Mouse (Mus musculus) gastrocnemius, postnatal 14 days (tissue): ENCODE measurements around the gene Abtb2. TPM values are rescaled to one million over a fixed set of nuclear protein-coding genes. Genes with fewer than 3 reads are reported as not detected.
A peak's percentile ranks its signal among the peaks of the same experiment; 100 is the strongest.
"Not testable (repeated sequence)": the region's sequence is repeated elsewhere in the genome, so short reads cannot be mapped to it uniquely, and the experiment has no call there.

Experiments
- DNase-seq: peaks from one replicate; pipeline ENCODE4 v3.0.0; 2021; ENCODE audit warnings: mixed read lengths
- intact Hi-C: fragments of 180-260 bp; cut with DNase I; formaldehyde crosslinking; loops from one replicate; pipeline ENCODE4 v1.15.1; 2025; ENCODE audit warnings: low total_unique reads
- long read RNA-seq, 2 experiments: library from polyadenylated mRNA; stranded (forward); transcript quantifications; one replicate each; pipeline ENCODE4 v2.0.0; 2021
- total RNA-seq, 2 experiments: library from RNA; stranded (reverse); gene quantifications; 2 replicates each; pipeline ENCODE4 v1.2.3; 2021

Abtb2 gene
- total RNA-seq: 1 to 10 TPM; 4.9 to 6.8 TPM
- long read RNA-seq, experiment 1, full-length matches to known transcripts: 5 of 9 reads
- long read RNA-seq, experiment 1, partial matches to known transcripts: 3 of 9 reads
- long read RNA-seq, experiment 1, other reads (novel, unspliced or antisense): 1 of 9 reads
- long read RNA-seq, experiment 2, full-length matches to known transcripts: 6 of 8 reads
- long read RNA-seq, experiment 2, partial matches to known transcripts: 0 of 8 reads
- long read RNA-seq, experiment 2, other reads (novel, unspliced or antisense): 2 of 8 reads

GRCm38 (mm10) chr2:103565732-103566422 is at the start of gene Abtb2:
Abtb2 (plus strand) TSS chr2:103566310.
- intact Hi-C loops: no loop called here

DNA sequence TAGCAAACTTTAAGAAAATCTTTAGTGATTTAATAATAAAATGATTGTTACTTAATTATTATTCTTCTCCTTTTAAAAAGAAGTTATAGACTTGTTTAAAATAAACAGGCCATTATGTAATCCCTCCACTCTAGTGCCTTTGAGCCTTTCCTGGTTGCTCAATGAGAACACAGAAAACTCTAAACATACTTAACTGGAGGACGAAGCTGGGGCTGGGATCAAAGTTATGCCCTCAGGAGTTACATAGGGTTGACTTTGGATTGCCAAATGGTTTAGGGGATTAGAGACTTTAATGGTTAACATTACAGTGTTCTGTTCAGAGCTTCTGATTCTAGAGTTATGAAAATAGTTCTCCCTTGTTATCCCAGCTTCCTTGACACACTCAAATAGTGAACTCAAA is 49.6 kb upstream of the Abtb2 start:
- DNase-seq: no peak
- intact Hi-C loops: no loop called here

More at GRCm38 (mm10) chr2:103565732-103566422, at the start of gene Abtb2:
- peak; percentile 93 for DNase-seq

GRCm38 (mm10) chr2:103525596-103525995 is 40.5 kb upstream of the Abtb2 start:
- intact Hi-C loops: no loop called here
- DNase-seq: no peak

GRCm38 (mm10) chr2:103547132-103547531 is 19.0 kb upstream of the Abtb2 start:
- intact Hi-C loops: loop anchor here (5.0 kb wide), 1 partner anchor 90 kb away; no protein-coding TSS in a partner anchor

GRCm38 (mm10) chr2:103550301-103550700 is 15.8 kb upstream of the Abtb2 start:
- intact Hi-C loops: loop anchor here (10.0 kb wide), 2 partner anchors 314 to 434 kb away; no protein-coding TSS in a partner anchor
- not testable (repeated sequence) for DNase-seq

More at GRCm38 (mm10) chr2:103547132-103547531, 19.0 kb upstream of the Abtb2 start:
- peak; percentile 56 for DNase-seq

- DNase-seq: no peak
- intact Hi-C loops: loop anchor here (10.0 kb wide), 2 partner anchors 311 to 431 kb away; no protein-coding TSS in a partner anchor
Observed at GRCm38 (mm10) chr2:103554041-103554440, 12.1 kb upstream of the Abtb2 start.

DNA sequence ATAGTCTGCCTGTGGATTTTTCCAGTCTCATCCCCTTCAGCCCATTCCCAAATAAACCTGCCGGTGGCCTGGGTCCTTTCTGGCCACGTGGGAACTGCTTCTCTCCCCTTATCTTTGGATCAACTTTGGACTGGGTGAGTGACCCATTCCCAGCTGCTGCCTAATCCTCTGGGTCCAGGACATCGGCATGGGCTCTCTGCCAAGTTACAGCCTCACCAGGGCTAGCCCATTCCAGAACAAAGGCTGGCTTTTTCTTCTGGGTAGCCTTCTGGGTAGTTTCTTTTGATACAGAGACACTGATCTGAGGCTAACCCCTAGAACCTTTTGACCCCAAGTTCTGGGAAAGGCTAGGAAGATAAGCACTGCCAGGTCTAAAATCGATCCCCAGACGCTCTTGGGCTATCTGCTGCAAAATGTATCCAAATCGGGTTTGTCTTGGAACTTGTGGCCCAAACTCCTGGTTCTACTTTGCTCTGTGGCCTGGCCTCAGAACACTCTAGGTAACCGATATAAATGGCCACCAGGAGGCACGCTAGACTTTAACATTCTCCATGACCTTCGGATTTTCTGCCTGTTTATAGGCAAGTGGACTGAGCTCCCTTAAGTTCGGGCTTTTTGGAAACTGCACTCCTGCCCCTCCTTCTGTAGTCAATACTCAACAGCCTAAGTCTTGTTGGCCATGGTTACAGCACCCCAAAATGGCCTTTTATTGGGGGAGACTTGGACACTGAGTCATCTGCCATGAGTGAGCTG is 9.8 kb upstream of the Abtb2 start:
- intact Hi-C loops: loop anchor here (5.0 to 10.0 kb wide), 3 partner anchors 161 to 428 kb away; no protein-coding TSS in a partner anchor
- DNase-seq: no peak

- intact Hi-C loops: no loop called here
- DNase-seq: no peak
Observed at GRCm38 (mm10) chr2:103560955-103561354, 5.2 kb upstream of the Abtb2 start.

DNA sequence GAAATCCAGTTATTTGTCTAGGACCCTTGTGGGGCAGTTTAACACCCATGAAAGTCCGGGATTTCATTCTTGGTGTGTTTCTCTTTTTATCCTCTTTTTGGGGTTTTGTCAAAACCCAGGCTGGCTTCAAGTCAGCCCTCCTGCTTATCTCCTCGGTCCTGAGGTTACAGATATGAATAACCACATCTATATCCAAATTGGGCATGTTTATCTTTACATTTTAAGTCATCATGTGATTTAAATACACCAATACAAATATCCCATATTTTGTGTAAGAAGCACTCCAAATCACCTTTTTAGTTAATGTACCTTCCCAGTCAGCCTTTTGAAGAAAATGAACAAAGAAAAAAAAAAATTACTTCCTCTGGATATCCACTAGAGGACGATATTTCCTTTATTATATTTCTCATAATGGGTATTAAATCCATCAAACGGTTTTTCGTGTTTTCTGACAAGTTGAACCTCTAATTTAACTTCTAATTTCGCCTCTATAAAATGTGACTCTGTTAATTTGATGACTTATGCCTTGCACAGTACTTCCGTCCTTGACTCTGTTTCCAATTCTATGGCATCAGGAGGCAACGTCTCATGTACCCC is 1.6 kb upstream of the Abtb2 start:
- intact Hi-C loops: no loop called here
- DNase-seq: no peak

- intact Hi-C loops: no loop called here
Observed at GRCm38 (mm10) chr2:103565171-103565591, 929 bp upstream of the Abtb2 start.

GRCm38 (mm10) chr2:103566423-103566712 is 258 bp downstream of the Abtb2 start:
- no peak for DNase-seq
- intact Hi-C loops: no loop called here

More at GRCm38 (mm10) chr2:103565171-103565591, 929 bp upstream of the Abtb2 start:
- no peak for DNase-seq

DNA sequence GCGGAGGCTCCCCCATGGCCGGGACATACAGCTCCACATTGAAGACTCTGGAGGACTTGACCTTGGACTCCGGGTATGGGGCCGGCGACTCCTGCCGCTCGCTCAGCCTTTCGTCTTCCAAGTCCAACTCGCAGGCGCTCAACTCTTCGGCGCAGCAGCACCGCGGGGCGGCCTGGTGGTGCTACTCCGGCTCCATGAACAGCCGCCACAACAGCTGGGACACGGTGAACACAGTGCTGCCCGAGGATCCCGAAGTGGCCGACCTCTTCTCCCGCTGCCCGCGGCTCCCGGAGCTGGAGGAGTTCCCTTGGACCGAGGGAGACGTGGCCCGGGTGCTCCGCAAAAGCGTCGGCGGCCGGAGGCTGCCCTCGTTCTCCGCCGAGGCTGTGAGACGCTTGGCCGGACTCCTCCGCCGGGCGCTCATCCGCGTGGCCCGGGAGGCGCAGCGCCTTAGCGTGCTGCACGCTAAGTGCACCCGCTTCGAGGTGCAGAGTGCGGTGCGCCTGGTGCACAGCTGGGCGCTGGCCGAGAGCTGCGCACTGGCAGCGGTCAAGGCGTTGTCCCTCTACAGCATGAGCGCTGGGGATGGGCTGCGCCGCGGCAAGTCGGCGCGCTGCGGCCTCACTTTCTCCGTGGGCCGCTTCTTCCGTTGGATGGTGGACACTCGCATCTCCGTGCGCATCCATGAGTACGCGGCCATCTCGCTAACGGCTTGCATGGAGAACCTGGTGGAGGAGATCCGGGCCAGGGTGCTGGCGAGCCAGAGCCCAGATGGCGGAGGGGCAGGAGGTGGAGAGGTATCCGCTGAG is 807 bp downstream of the Abtb2 start:
- intact Hi-C loops: no loop called here
- DNase-seq: peak; percentile 69

GRCm38 (mm10) chr2:103568161-103568560 is 2.1 kb downstream of the Abtb2 start:
- DNase-seq: no peak
- intact Hi-C loops: no loop called here

GRCm38 (mm10) chr2:103569716-103570115 is 3.6 kb downstream of the Abtb2 start:
- DNase-seq: no peak
- intact Hi-C loops: no loop called here

GRCm38 (mm10) chr2:103572354-103572753 is 6.2 kb downstream of the Abtb2 start:
- no peak for DNase-seq
- intact Hi-C loops: no loop called here

GRCm38 (mm10) chr2:103576371-103576770 is 10.3 kb downstream of the Abtb2 start:
- intact Hi-C loops: no loop called here
- DNase-seq: no peak

GRCm38 (mm10) chr2:103577752-103578662 is 11.9 kb downstream of the Abtb2 start:
- DNase-seq: peak; percentile 78
- intact Hi-C loops: no loop called here

DNA sequence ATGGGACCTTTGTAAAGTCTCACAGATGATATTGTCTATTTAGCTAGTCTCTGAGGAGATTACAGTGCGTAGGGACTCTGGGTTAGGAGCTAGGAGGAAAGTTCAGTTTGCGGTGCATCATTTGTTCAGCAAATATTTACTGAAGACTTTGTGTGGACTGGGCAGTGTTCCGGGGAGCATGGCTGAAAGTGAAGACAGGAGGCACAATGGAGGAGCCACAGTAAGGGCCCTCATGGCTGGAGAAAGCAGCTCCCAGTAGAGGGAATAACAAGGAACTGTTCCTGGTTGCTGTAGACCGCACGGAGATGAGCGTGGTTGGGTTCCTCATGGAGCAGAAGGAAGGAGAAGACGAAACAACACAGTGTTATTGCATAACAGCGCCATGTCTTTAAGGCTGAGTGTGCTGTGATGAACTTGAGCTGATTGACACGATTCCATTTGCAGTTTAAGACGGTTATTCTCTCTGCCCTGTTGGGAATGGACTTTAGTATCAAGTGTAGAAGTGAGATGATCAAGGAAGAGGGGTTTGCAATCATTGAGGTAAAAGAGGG is 12.6 kb downstream of the Abtb2 start:
- DNase-seq: no peak
- intact Hi-C loops: no loop called here
